Mouse (Mus musculus) erythroblast, embryonic 14.5 days (primary cell): ENCODE data around the gene Mtif3.

ENCODE experiments used
- GATA1 ChIP-seq: IDR thresholded peaks from 2 replicates; pipeline ENCODE4 v1.6.1; 2012; ENCODE audit warnings: low read length, inconsistent platforms, mixed read lengths
- TAL1 ChIP-seq: IDR thresholded peaks from 3 replicates; pipeline ENCODE4 v1.6.1; 2012; ENCODE audit warnings: low read length, inconsistent platforms, mixed read lengths

DNA sequence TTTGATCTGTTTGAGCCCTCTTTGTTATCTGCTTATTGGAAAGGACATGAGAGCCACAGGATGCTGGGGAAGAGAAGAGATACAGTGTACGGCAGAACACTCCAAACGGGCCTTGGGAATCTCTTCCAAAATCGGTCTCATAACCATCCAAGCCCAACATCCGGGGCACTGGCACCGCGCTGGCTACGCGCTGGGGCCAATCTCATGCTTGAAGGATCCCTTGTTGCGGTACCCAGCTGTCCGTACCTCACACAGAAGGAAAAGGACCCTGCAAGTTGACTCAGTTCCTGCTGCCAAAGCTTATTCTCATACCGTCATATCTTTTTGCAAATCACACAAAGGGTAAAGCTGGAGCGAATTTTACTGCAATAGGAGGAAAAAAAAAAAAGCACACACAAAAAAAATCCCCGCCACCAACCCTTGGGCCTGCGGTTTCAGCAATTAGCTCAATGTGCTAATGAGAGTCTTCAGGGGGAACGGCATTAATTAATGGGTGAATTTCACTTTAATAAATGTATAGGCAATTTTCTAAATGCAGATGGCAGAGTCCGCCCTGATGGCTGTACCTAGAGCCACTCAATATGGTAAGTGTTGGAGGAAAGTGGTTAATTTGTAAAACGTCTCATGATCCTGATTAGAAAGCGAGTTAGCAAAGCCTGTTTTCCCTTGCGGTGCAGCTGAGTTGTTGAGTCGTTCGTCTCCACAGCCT lies 22.3 kb upstream of the Mtif3 start:
- no peak for TF ChIP-seq GATA1
- TF ChIP-seq TAL1, result no peak
